Mouse (Mus musculus) G1E (cell line): ENCODE measurements around the gene Zfp846.

Experiments used
- CTCF ChIP-seq: IDR thresholded peaks from 2 replicates; pipeline ENCODE4 v1.5.1; 2012; ENCODE audit warnings: low read depth, low read length, inconsistent platforms, mixed read lengths
- GATA1 ChIP-seq: IDR thresholded peaks from 2 replicates; pipeline ENCODE4 v1.6.1; 2012; ENCODE audit warnings: borderline replicate concordance, low read length, inconsistent platforms, mixed read lengths
- GATA2 ChIP-seq: IDR thresholded peaks from 2 replicates; pipeline ENCODE4 v1.6.1; 2012; ENCODE audit warnings: low read depth, low read length, inconsistent platforms, borderline replicate concordance
- POLR2AphosphoS5 ChIP-seq: IDR thresholded peaks from 2 replicates; pipeline ENCODE4 v1.6.1; 2012; ENCODE audit warnings: low read depth, low read length, inconsistent platforms; ENCODE audit not compliant: insufficient replicate concordance
- TAL1 ChIP-seq: conservative IDR thresholded peaks from 2 replicates; pipeline ENCODE4 v1.6.1; 2012; ENCODE audit warnings: low read depth, low read length, inconsistent platforms, mixed read lengths

DNA sequence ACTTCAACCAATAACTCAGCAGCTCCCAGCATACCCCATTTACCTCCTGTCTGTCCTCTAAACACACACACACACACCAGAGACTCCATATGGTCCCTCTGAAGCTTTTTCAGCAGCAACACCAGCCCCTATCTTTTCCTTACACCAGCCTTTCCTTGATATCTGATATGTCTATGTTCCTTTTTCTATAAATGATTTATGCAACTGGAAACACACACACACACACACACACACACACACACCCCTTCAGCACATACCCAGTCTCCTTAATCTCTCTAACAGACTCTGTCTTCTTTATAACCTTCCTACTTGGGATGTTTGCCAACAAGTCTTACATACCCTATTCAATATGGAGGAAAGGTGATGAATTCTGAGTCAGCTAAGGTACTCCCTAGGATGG lies 10.0 kb upstream of the Zfp846 start:
- TF ChIP-seq CTCF (no peak), TAL1 (no peak), GATA2 (no peak), GATA1 (no peak), POLR2AphosphoS5 (no peak)
